Mouse (Mus musculus) NIH3T3 (cell line): ENCODE measurements around the gene Cnppd1.

ENCODE experiments used
- DNase-seq: peaks from one replicate; pipeline ENCODE4 v3.0.0-alpha.2; 2012; ENCODE audit warnings: low read depth

The Cnppd1 gene

GRCm38 (mm10) chr1:75147411-75148135 lies 5.1 kb upstream of the Cnppd1 start:
- no peak for DNase-seq

DNA sequence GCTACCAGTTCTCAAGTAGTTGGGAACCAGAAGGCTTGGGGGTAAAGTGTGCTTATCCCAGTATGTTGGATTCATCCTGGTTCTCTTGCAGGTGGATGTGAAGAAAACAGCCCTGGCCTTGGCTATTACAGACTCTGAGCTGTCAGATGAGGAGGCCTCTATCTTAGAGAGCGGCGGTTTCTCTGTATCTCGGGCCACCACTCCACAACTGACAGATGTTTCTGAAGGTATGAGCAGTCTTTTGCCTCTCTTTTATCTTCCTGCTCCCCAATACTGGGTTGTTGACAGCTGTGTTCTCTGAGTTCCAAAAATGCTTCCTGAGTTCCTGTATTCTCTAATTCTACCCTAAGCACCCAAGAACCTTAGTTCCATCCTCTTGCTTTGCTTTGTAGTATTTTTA lies 3.1 kb upstream of the Cnppd1 start:
- DNase-seq, result no peak

DNA sequence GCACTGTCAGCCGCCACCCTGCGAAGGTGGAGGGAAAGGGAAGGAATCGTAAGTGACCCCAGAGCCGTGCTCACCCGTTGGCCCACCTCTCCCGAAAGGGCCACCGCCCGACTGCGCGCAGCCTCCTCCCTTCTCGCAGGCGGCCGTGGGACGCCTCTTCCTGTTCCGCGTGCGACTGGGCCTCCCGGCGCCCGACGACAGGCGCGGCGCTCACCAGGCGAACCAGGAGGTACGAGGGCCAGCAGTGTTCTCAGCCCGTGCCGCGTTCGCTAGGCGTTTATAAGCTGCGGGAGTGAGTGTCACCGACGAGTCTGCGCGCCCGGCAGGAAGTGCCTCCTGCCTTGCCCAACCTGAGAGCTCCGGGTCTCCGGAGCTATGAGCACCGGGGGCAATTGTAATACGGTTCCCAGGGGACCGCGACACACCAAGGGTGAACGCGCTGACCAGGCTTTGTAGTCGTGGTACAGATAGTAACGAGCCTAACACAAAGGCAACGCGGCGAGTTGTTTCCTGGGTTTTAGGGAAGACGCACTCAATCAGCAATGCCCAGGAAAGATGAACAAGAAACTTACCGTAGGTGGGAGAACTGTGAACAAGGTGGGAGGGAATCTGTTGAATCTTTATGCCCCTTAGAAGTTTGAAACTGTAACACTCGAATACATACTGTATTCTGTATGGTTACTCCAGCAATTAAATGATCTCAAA lies 873 bp downstream of the Cnppd1 start:
- peak; percentile 72 for DNase-seq

DNA sequence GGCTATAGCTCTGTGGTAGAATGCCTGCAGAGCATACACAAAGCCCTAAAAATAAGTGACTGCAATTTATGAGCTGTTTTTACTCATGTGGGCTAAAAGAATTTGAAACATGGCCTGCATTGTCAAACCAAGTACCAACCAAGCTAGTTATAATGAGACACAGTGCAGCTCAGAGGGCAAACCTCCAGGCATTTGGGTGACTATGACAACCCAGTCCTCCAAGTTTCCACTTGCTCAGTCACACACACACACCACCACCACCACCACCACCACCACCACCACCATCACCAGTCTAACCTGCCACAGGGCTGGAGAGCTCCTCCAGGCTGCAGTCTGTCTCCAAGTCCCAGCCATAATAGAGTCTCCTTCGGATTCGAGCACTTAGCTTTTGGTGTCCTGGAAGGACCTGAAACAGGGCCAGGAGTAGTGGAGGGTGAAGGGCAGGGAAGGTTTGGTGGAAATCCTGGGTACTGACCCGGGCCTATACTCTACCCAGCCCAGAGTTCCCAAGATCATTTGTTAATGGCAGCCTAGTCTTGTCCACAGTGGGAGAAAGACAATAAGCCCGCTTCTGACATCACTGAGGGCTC lies 1.8 kb downstream of the Cnppd1 start:
- peak; percentile 53 for DNase-seq

- DNase-seq, result no peak
These were observed 4.1 kb downstream of the Cnppd1 start for GRCm38 (mm10) chr1:75138448-75138847.

DNA sequence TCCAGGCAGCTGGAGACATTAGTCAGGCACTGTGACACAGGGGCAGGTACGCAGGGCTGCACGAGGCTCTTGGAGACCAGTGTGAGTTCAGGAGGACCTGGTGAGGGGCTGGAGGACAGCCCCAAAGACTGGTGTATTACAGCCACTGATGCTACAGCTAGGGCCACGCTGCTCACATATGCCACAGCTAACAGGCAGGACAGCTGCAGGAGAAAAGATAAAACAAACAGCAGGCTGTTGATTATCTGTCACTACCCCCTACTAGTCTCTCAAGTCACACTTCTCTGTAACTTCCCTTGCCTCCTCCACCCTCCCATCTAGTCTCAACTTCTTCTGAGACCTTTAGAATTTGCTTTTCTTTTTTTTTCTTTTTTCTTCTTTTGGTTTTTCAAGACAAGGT lies 5.8 kb downstream of the Cnppd1 start:
- DNase-seq, result no peak

- no peak for DNase-seq
These were observed 6.2 kb downstream of the Cnppd1 start for GRCm38 (mm10) chr1:75136293-75136692.

DNA sequence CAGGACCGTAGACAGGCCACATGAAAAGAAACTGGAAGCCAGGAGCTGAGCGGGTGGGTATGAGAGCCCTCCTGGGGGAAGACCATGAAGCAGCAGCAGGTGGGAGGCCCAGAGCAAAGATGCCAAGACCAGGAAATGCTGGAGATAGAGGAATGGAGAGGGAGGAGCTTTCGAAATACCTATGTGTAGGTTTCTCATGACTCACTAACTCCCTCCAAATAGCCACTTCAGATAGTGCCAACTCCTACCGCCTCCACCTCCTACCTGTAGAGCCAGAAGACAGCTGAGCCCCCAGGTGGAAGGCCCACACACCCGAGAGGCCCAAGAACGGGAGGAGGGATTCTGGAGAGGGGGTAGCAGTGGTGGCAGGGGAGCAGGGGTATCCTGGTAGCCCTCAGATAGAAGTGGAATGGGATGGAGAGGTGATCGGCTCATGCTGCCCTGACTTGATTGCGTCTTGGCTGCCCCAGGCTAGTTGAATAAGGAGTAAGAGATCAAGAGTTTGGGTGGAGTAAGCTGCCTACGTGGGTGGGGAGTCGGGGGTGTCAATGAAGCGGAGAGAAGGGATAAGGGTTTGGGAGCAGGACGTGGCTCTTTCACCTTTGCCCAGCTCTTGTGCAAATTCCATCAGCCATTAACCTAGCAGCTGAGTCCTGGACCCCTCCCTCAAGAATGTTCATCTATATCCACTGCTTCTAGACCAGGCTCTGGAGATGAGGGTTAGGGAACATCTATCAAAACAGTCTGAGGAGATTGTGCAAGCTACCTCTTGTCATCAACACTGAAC lies 8.9 kb downstream of the Cnppd1 start, which contains the start of gene Slc23a3:
Slc23a3 (minus strand) TSS at position 470 of the 787 bp plus-strand sequence.
- DNase-seq, result no peak

GRCm38 (mm10) chr1:75128641-75129040 lies 13.9 kb downstream of the Cnppd1 start:
- peak; percentile 87 for DNase-seq

GRCm38 (mm10) chr1:75125418-75125817 lies 17.1 kb downstream of the Cnppd1 start:
- DNase-seq, result no peak

GRCm38 (mm10) chr1:75124346-75125321 lies 17.9 kb downstream of the Cnppd1 start, which contains the start of gene Nhej1:
Gene Nhej1, minus strand, starts transcription at chr1:75125200.
- DNase-seq, result peak; percentile 100

DNA sequence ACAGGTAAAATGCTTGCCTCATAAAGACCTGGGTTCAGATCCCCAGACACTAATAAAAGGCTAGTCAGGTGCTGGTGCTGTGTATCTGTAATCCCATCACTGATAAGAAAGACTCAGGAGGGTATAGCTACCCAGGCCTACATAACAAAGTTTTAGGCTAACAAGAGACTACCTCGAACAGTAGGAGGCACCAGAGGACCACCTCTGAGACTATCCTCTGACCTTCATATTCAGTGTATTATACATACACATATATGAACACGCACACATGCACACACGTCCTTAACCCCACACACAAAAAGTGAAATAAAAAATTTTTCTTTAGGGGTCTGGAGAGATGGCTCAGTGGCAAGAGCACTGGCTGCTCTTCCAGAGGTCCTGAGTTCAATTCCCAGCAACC lies 20.3 kb downstream of the Cnppd1 start:
- no peak for DNase-seq
